Mouse (Mus musculus) neural tube, embryonic 14.5 days (tissue): Measurements from ENCODE around the gene Rab27a. TPM values are rescaled to one million over a fixed set of nuclear protein-coding genes. Genes with fewer than 3 reads are reported as not detected.

Experiments used
- ATAC-seq: fragments of 200-750 bp; cut with Nextera tagmentation; 2 replicates; pipeline ENCODE4 v1.8.0; 2017; ENCODE audit warnings: low read depth, mild to moderate bottlenecking, moderate TSS enrichment, moderate library complexity
- H3K27ac ChIP-seq: fragments of 300-500 bp; sonication (generic); 2 replicates; pipeline ENCODE4 v1.5.1; 2014; ENCODE audit warnings: low read depth, mild to moderate bottlenecking, control low read depth, low read length, moderate library complexity, mixed read lengths
- H3K27me3 ChIP-seq: fragments of 300-500 bp; sonication (generic); 2 replicates; pipeline ENCODE4 v1.6.1; 2014; ENCODE audit warnings: low read length; ENCODE audit not compliant: control insufficient read depth, insufficient read depth
- H3K36me3 ChIP-seq: fragments of 300-500 bp; sonication (generic); 2 replicates; pipeline ENCODE4 v1.6.1; 2014; ENCODE audit warnings: low read length, mixed read lengths; ENCODE audit not compliant: control insufficient read depth, insufficient read depth
- H3K4me1 ChIP-seq: fragments of 300-500 bp; sonication (generic); 2 replicates; pipeline ENCODE4 v1.6.1; 2014; ENCODE audit warnings: low read length; ENCODE audit not compliant: control insufficient read depth, insufficient read depth
- H3K4me2 ChIP-seq: fragments of 300-500 bp; sonication (generic); 2 replicates; pipeline ENCODE4 v1.6.1; 2014; ENCODE audit warnings: mild to moderate bottlenecking, low read depth, low read length, control low read depth
- H3K4me3 ChIP-seq: fragments of 300-500 bp; sonication (generic); 2 replicates; pipeline ENCODE4 v1.5.1; 2014; ENCODE audit warnings: low read depth, low read length, control low read depth, mixed read lengths
- H3K9ac ChIP-seq: fragments of 300-500 bp; sonication (generic); replicated peaks from 2 replicates; pipeline ENCODE4 v1.6.1; 2014; ENCODE audit warnings: low read depth, mild to moderate bottlenecking, control low read depth, low read length, mixed read lengths
- H3K9me3 ChIP-seq: fragments of 300-500 bp; sonication (generic); 2 replicates; pipeline ENCODE4 v1.6.1; 2016; ENCODE audit warnings: low read length; ENCODE audit not compliant: control insufficient read depth
- WGBS: fragments of 180-500 bp; shearing (Covaris S2); extraction: QIAGEN DNeasy Blood & Tissue Kit; methylation state at CpG from one replicate; pipeline ENCODE4 v1.1.7; 2014; 5-methylcytosine and 5-hydroxymethylcytosine counted together
- polyA plus RNA-seq: library from polyadenylated mRNA; unstranded; fragments of >200 nt; fragmentation: Nextera tagmentation; extraction: Ambion mirVana; gene quantifications from 2 replicates; pipeline ENCODE4 v1.2.1, GENCODE M21; 2014

The Rab27a gene
- polyA plus RNA-seq, 1 experiment from 2014 or later: 1.0 TPM

- WGBS: under 1% methylated on average over 47 of the region's 49 CpGs
- Histone ChIP-seq H3K4me1 (peaks cover 5% of the 10 kb centered on the region), H3K36me3 (no peaks in the 10 kb centered on the region; the same call in 1 of the 2 replicates), H3K4me3 (peak overlapping the region; percentile 82), H3K9ac (peak overlapping the region; percentile 76), H3K27me3 (no peaks in the 10 kb centered on the region), H3K9me3 (no peaks in the 10 kb centered on the region), H3K27ac (peak overlapping the region; percentile 73), H3K4me2 (peak overlapping the region; percentile 80)
- ATAC-seq: peak; percentile 92
These were observed 5.3 kb upstream of the Rab27a start for GRCm38 (mm10) chr9:73039222-73039945.

GRCm38 (mm10) chr9:73040080-73040479 lies 4.6 kb upstream of the Rab27a start, which contains the start of gene Pigb:
TSS of gene Pigb (minus strand) at chr9:73040378.
- H3K27ac ChIP-seq: peak within 1 kb of the TSS; percentile 73
- H3K27me3 ChIP-seq: no peaks in the 10 kb centered on the region
- H3K4me3 ChIP-seq: peak within 1 kb of the TSS; percentile 82
- peak within 1 kb of the TSS; percentile 80 for H3K4me2 ChIP-seq
- H3K9ac ChIP-seq: peak within 1 kb of the TSS; percentile 76
- WGBS: 32% methylated on average over 6 of the region's 6 CpGs
- H3K36me3 ChIP-seq: no peaks in the 10 kb centered on the region; the same call in 1 of the 2 replicates
- no peaks in the 10 kb centered on the region for H3K9me3 ChIP-seq
- no peak for ATAC-seq
- H3K4me1 ChIP-seq: peaks cover 6% of the 10 kb centered on the region

GRCm38 (mm10) chr9:73045204-73045603 lies 550 bp downstream of the Rab27a start:
- 9% methylated on average over 7 of the region's 7 CpGs for WGBS
- no peak overlapping the region; the same call in 1 of the 2 replicates for H3K9ac ChIP-seq
- H3K4me1 ChIP-seq: peaks cover 5% of the 10 kb centered on the region
- peak overlapping the region; percentile 63 for H3K4me2 ChIP-seq
- no peak for ATAC-seq
- no peak overlapping the region for H3K27ac ChIP-seq
- H3K4me3 ChIP-seq: peak overlapping the region; percentile 40
- H3K27me3 ChIP-seq: no peaks in the 10 kb centered on the region
- no peaks in the 10 kb centered on the region for H3K36me3 ChIP-seq
- no peaks in the 10 kb centered on the region for H3K9me3 ChIP-seq

GRCm38 (mm10) chr9:73045711-73046110 lies 1.1 kb downstream of the Rab27a start:
- Histone ChIP-seq H3K27ac (no peak overlapping the region), H3K36me3 (no peaks in the 10 kb centered on the region), H3K4me1 (0 out of 2 replicates have a peak, but pooled peaks cover 2% of the 10 kb centered on the region), H3K4me2 (peak overlapping the region; percentile 63), H3K4me3 (peak overlapping the region; percentile 40; the same call in 1 of the 2 replicates), H3K9ac (no peak overlapping the region), H3K9me3 (no peaks in the 10 kb centered on the region), H3K27me3 (no peaks in the 10 kb centered on the region)
- no peak for ATAC-seq
- 65% methylated on average over 10 of the region's 10 CpGs for WGBS

GRCm38 (mm10) chr9:73047906-73048305 lies 3.3 kb downstream of the Rab27a start:
- Histone ChIP-seq H3K9ac (no peak overlapping the region), H3K36me3 (no peaks in the 10 kb centered on the region), H3K27ac (no peak overlapping the region), H3K27me3 (no peaks in the 10 kb centered on the region), H3K9me3 (no peaks in the 10 kb centered on the region), H3K4me1 (0 out of 2 replicates have a peak, but pooled peaks cover 2% of the 10 kb centered on the region), H3K4me2 (no peak overlapping the region), H3K4me3 (no peak overlapping the region)
- no peak for ATAC-seq
- 91% methylated on average over 2 of the region's 2 CpGs for WGBS

GRCm38 (mm10) chr9:73048927-73049326 lies 4.3 kb downstream of the Rab27a start:
- ATAC-seq: no peak
- Histone ChIP-seq H3K4me3 (no peak overlapping the region), H3K4me1 (0 out of 2 replicates have a peak, but pooled peaks cover 2% of the 10 kb centered on the region), H3K9ac (no peak overlapping the region), H3K36me3 (no peaks in the 10 kb centered on the region), H3K27ac (no peak overlapping the region), H3K4me2 (no peak overlapping the region), H3K9me3 (no peaks in the 10 kb centered on the region), H3K27me3 (no peaks in the 10 kb centered on the region)
- 14% methylated on average over 4 of the region's 4 CpGs for WGBS

GRCm38 (mm10) chr9:73049833-73050232 lies 5.2 kb downstream of the Rab27a start:
- no peak for ATAC-seq
- H3K4me3 ChIP-seq: no peak overlapping the region
- no peaks in the 10 kb centered on the region for H3K9me3 ChIP-seq
- no peak overlapping the region for H3K27ac ChIP-seq
- H3K36me3 ChIP-seq: no peaks in the 10 kb centered on the region
- no peak overlapping the region for H3K9ac ChIP-seq
- no peaks in the 10 kb centered on the region for H3K27me3 ChIP-seq
- whole genome bisulfite sequencing: 73% methylated on average over 5 of the region's 5 CpGs
- H3K4me1 ChIP-seq: 0 out of 2 replicates have a peak, but pooled peaks cover 2% of the 10 kb centered on the region
- no peak overlapping the region for H3K4me2 ChIP-seq

- H3K4me2 ChIP-seq: no peak overlapping the region
- no peaks in the 10 kb centered on the region for H3K4me1 ChIP-seq
- 65% methylated on average over 8 of the region's 8 CpGs for whole genome bisulfite sequencing
- no peaks in the 10 kb centered on the region for H3K36me3 ChIP-seq
- H3K4me3 ChIP-seq: no peak overlapping the region
- H3K27me3 ChIP-seq: no peaks in the 10 kb centered on the region
- no peak for ATAC-seq
- H3K9ac ChIP-seq: no peak overlapping the region
- H3K27ac ChIP-seq: no peak overlapping the region
- no peaks in the 10 kb centered on the region for H3K9me3 ChIP-seq
These were observed 6.0 kb downstream of the Rab27a start for GRCm38 (mm10) chr9:73050606-73051005.

- no peaks in the 10 kb centered on the region for H3K27me3 ChIP-seq
- no peak overlapping the region for H3K4me3 ChIP-seq
- no peak overlapping the region for H3K9ac ChIP-seq
- ATAC-seq: no peak
- H3K4me2 ChIP-seq: no peak overlapping the region
- 80% methylated on average over 10 of the region's 10 CpGs for WGBS
- H3K36me3 ChIP-seq: no peaks in the 10 kb centered on the region
- no peak overlapping the region for H3K27ac ChIP-seq
- no peaks in the 10 kb centered on the region for H3K4me1 ChIP-seq
- H3K9me3 ChIP-seq: no peaks in the 10 kb centered on the region
These were observed 10.8 kb downstream of the Rab27a start for GRCm38 (mm10) chr9:73055441-73055911.
